Mouse (Mus musculus): ENCODE results near the gene Kazn. TPM values are rescaled to one million over a fixed set of nuclear protein-coding genes. Genes with fewer than 3 reads are reported as not detected.

The Kazn gene
- total RNA-seq, 2 experiments from 2014 or later, result 3.4 to 4.3 TPM

GRCm38 (mm10) chr4:142212425-142212824 lies 26.8 kb downstream of the Kazn start:
- DNase-seq (ENCODE audit: low spot score), result no peak
- intact Hi-C loops (cut with DNase I), result no loop called here

GRCm38 (mm10) chr4:142209884-142210283 lies 29.3 kb downstream of the Kazn start:
- intact Hi-C loops (cut with DNase I), result loop anchor here (2.0 to 5.0 kb wide), 2 partner anchors 15 to 37 kb away; no protein-coding TSS in a partner anchor
- DNase-seq (ENCODE audit: low spot score), result no peak

GRCm38 (mm10) chr4:142209476-142209875 lies 29.7 kb downstream of the Kazn start:
- intact Hi-C loops (cut with DNase I), result loop anchor here (5.0 kb wide), 1 partner anchor 38 kb away; no protein-coding TSS in a partner anchor
- DNase-seq (ENCODE audit: low spot score), result no peak

- DNase-seq (ENCODE audit: low spot score), result no peak
- intact Hi-C loops (cut with DNase I), result loop anchor here (5.0 kb wide), 1 partner anchor 42 kb away; no protein-coding TSS in a partner anchor
Observed at GRCm38 (mm10) chr4:142205693-142206092, 33.5 kb downstream of the Kazn start.

GRCm38 (mm10) chr4:142196626-142197025 lies 42.6 kb downstream of the Kazn start:
- intact Hi-C loops (cut with DNase I), result no loop called here
- DNase-seq (ENCODE audit: low spot score), result no peak

- DNase-seq (ENCODE audit: low spot score), result no peak
- intact Hi-C loops (cut with DNase I), result loop anchor here (2.0 kb wide), 1 partner anchor 17 kb away; no protein-coding TSS in a partner anchor
Observed at GRCm38 (mm10) chr4:142193780-142194179, 45.4 kb downstream of the Kazn start.

GRCm38 (mm10) chr4:142193151-142193578 lies 46.0 kb downstream of the Kazn start:
- intact Hi-C loops (cut with DNase I), result no loop called here
- no peak for DNase-seq (ENCODE audit: low spot score)

DNA sequence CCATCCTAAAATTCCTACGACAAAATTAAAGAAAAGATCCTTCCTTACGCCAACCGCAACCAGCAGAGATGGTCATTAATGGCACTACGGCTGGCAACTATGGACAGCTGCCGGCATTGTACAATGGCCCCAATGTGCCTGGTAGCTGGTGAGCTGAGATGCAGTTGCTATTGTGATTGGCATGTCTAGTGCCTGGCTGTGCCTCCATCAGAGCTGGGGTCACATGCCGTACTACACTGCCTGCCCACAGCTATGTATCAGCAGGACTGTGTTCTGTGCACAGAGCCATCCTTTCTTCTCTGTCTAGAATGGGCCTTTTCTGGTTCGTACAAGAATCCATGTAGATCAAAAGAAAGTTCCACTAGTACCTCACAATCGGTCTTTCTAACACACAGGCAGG lies 49.2 kb downstream of the Kazn start:
- DNase-seq (ENCODE audit: low spot score), result no peak
- intact Hi-C loops (cut with DNase I), result no loop called here

- intact Hi-C loops (cut with DNase I), result no loop called here
Observed at GRCm38 (mm10) chr4:142188501-142188900, 50.7 kb downstream of the Kazn start.

DNA sequence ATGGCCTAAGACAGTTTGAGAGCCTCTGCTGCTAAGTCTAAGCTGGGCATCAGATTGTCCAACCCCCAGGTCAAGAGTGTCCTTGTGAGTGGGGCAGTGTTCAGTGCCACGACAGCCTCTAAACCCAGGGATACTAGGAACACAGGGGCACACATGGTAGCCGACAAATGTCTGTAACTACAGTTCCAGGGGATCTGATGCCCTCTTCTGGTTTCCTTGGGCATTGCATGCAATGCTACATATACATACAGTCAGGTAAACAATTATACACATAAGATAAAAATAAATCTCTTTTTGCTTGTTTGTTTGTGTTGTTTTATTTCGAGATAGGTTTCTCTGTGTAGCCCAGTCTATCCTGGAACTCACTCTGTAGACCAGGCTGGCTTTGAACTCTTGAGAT lies 53.0 kb downstream of the Kazn start:
- intact Hi-C loops (cut with DNase I), result loop anchor here (2.0 kb wide), 1 partner anchor 33 kb away; no protein-coding TSS in a partner anchor
- DNase-seq (ENCODE audit: low spot score), result no peak

More at GRCm38 (mm10) chr4:142188501-142188900, 50.7 kb downstream of the Kazn start:
- no peak for DNase-seq (ENCODE audit: low spot score)

- intact Hi-C loops (cut with DNase I), result no loop called here
- no peak for DNase-seq (ENCODE audit: low spot score)
Observed at GRCm38 (mm10) chr4:142185533-142185900, 53.7 kb downstream of the Kazn start.

- intact Hi-C loops (cut with DNase I), result no loop called here
- DNase-seq (ENCODE audit: low spot score), result no peak
Observed at GRCm38 (mm10) chr4:142184852-142185532, 54.2 kb downstream of the Kazn start.

DNA sequence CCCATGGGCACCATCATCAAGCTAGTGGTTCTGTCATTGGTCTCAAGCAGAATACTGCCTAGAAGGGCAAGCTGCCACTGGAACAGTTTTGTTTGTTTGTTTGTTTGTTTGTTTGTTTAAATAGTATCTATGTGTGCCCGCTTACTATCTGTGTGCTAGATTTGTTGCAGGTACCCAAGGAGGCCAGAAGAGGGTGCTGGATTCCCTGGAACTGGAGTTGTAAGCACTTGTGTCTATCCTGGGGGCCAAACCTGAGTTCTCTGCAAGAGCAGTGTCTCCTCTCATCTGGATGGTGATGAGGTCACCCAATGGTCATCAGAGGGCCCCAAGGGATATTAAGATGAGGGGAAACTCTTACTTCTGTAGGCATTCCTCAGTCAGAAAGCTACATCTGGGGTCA lies 55.6 kb downstream of the Kazn start:
- DNase-seq (ENCODE audit: low spot score), result no peak
- intact Hi-C loops (cut with DNase I), result no loop called here

- DNase-seq (ENCODE audit: low spot score), result no peak
- intact Hi-C loops (cut with DNase I), result no loop called here
Observed at GRCm38 (mm10) chr4:142183015-142183414, 56.2 kb downstream of the Kazn start.

DNA sequence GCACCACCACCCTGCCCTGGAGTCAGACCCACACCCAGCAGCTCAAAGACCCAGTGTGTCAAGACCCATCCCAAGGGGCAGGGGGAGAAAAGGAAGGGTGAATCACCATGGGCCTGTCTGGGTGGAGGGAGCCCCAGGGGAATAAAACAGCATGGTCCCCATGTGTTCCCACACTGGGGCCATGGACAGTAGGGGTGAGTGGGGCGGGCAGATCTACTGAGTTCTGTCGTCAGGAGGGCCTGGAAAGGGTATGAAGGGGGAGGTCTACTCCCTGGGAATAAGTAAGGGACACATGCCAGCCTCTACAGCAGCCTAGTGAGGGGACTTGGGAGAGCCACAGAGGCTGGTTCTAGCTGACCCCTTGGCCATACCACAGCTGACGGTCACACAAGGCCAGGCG lies 57.6 kb downstream of the Kazn start:
- no peak for DNase-seq (ENCODE audit: low spot score)
- intact Hi-C loops (cut with DNase I), result no loop called here

DNA sequence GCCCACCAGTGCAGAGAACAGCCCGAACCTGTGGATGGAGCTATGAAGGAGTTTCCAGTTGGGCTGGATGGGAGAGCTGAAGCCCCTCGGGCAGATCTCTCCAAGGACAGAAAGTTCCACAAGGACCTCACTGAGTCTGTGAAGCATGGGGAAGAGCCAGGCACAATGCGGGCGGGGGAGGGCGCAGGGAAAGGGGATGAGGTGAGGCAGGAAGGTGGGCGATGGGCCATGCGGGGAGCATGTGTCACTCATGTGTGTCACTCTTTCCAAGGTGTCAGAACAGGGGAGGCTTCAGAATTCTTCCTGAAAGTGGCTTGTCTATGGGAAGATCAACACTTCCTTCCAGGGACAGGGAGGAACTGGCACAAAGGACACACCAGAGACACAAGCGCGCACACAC lies 58.3 kb downstream of the Kazn start:
- no peak for DNase-seq (ENCODE audit: low spot score)
- intact Hi-C loops (cut with DNase I), result no loop called here

GRCm38 (mm10) chr4:142180289-142180688 lies 58.9 kb downstream of the Kazn start:
- intact Hi-C loops (cut with DNase I), result no loop called here
- DNase-seq (ENCODE audit: low spot score), result peak; percentile 53

GRCm38 (mm10) chr4:142179531-142179930 lies 59.7 kb downstream of the Kazn start:
- peak; percentile 58 for DNase-seq (ENCODE audit: low spot score)
- intact Hi-C loops (cut with DNase I), result loop anchor here (1.0 kb wide), 1 partner anchor 13 kb away; no protein-coding TSS in a partner anchor

DNA sequence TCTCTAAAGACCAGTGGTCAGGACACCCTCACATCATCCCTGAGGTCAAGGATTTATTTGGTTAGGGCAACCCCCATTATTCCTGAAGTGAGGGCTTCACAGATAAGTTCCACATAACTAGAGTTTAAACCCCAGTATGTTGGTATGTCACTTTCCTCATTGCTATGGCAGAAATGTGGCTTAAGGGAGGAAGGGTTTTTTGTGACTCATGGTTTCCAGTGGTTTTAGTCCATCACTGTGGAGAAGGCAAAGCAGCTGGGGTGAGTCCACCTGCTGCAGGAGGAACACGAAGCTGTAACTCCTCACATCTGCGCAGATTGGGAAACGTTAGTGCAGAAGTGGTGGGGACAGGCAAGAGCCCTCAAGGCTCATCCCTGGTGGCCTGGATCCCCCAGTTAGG lies 62.5 kb downstream of the Kazn start:
- DNase-seq (ENCODE audit: low spot score), result no peak
- intact Hi-C loops (cut with DNase I), result no loop called here

GRCm38 (mm10) chr4:142173981-142174485 lies 65.2 kb downstream of the Kazn start:
- no peak for DNase-seq (ENCODE audit: low spot score)
- intact Hi-C loops (cut with DNase I), result no loop called here

- DNase-seq (ENCODE audit: low spot score), result no peak
- intact Hi-C loops (cut with DNase I), result no loop called here
Observed at GRCm38 (mm10) chr4:142172942-142173341, 66.3 kb downstream of the Kazn start.

Measured in heart, postnatal 25 days (tissue).